Mouse (Mus musculus): ENCODE measurements at regions not wholly inside any gene's neighbourhood (a gene's known extent, or its start where the extent isn't known, plus 50 kb on each side); places are given as distances from the start of the nearest gene placed in this dataset.

DNA sequence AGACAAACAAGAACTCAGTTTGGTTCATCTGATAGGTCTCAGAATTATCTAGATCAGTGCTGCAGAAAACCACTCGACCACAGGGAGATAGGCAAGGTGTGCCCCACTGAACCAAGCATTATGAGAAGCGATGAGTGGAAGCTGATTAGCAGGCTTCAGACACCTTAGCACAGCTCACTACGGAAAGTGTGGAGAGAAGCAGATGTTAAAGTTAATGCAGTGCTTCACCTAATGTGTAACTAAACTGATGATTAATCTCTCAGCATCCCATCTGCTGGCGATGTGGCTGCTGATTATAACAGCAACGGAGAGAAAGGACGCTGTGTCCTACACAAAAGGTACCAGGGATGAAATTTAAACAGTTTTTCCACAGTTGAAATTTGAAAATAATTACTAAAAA lies 1517.8 kb upstream of the Pcdh20 start:
- Histone ChIP-seq H3K9me3 (ENCODE audit: control insufficient read depth, low read length) (no peaks in the 10 kb centered on the region), H3K4me1 (ENCODE audit: control insufficient read depth, insufficient read depth, low read length) (no peaks in the 10 kb centered on the region), H3K4me2 (ENCODE audit: low read length) (no peak overlapping the region), H3K27me3 (ENCODE audit: control insufficient read depth, insufficient read depth, low read length) (no peaks in the 10 kb centered on the region), H3K36me3 (ENCODE audit: control insufficient read depth, insufficient read depth, low read length) (no peaks in the 10 kb centered on the region), H3K9ac (replicated peaks; ENCODE audit: low read length) (no peak overlapping the region), H3K4me3 (replicated peaks; ENCODE audit: low read depth, low read length) (no peak overlapping the region), H3K27ac (replicated peaks; ENCODE audit: low read depth, low read length) (no peak overlapping the region)
- DNase-seq (peak; percentile 11), ATAC-seq (ENCODE audit: low FRiP score, low TSS enrichment) (no peak)
- WGBS, result 42% methylated on average over 6 of the region's 6 CpGs

DNA sequence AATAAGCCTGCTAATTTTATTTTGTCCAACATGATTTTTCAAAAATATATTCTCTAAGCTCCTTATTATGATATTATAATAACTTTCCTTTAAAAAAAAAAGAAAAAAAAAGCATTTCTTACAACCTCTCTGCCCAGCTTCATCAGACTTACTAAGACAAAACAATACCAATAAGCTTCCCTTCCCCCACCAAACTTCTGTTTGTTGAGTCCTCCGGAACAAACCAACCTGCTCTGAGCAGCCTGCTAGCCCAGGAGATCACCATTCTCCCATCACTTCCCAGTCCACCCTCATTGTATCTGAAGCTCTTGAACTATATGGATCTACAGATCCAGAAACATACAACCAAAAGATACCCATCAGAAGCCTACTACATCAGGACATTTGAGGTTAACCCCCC lies 1514.9 kb upstream of the Pcdh20 start:
- Histone ChIP-seq H3K27ac (replicated peaks; ENCODE audit: low read depth, low read length) (no peak overlapping the region), H3K27me3 (ENCODE audit: control insufficient read depth, insufficient read depth, low read length) (no peaks in the 10 kb centered on the region), H3K9me3 (ENCODE audit: control insufficient read depth, low read length) (no peaks in the 10 kb centered on the region), H3K4me3 (replicated peaks; ENCODE audit: low read depth, low read length) (no peak overlapping the region), H3K9ac (replicated peaks; ENCODE audit: low read length) (no peak overlapping the region), H3K4me2 (ENCODE audit: low read length) (no peak overlapping the region), H3K4me1 (ENCODE audit: control insufficient read depth, insufficient read depth, low read length) (no peaks in the 10 kb centered on the region), H3K36me3 (ENCODE audit: control insufficient read depth, insufficient read depth, low read length) (no peaks in the 10 kb centered on the region)
- DNase-seq, result no peak
- WGBS, result 39% methylated on average over 1 of the region's 1 CpGs
- no peak for ATAC-seq (ENCODE audit: low FRiP score, low TSS enrichment)

DNA sequence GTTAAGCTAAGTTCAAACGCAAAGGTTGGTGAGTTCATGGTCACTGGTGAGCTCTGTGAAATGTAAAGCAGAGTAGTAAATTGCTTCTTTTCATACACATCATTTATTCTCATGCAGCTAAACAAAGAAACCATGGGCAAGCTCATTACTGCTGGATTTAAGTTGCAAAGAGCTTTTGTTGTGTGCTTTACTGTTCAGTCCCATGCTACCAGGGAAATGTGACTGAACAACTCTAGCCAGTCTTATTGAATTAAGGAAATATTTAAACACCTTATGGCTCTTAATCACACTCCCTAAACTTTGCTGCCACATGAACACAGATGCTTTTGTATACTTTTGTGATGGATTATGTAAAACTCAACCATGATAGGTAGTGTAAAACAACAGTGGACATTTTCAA lies 1514.4 kb upstream of the Pcdh20 start:
- Histone ChIP-seq H3K4me2 (ENCODE audit: low read length) (no peak overlapping the region), H3K9ac (replicated peaks; ENCODE audit: low read length) (no peak overlapping the region), H3K27me3 (ENCODE audit: control insufficient read depth, insufficient read depth, low read length) (no peaks in the 10 kb centered on the region), H3K4me1 (ENCODE audit: control insufficient read depth, insufficient read depth, low read length) (no peaks in the 10 kb centered on the region), H3K27ac (replicated peaks; ENCODE audit: low read depth, low read length) (no peak overlapping the region), H3K4me3 (replicated peaks; ENCODE audit: low read depth, low read length) (no peak overlapping the region), H3K9me3 (ENCODE audit: control insufficient read depth, low read length) (no peaks in the 10 kb centered on the region), H3K36me3 (ENCODE audit: control insufficient read depth, insufficient read depth, low read length) (no peaks in the 10 kb centered on the region)
- no peak for DNase-seq
- 20% methylated on average over 1 of the region's 1 CpGs for WGBS
- 0 out of 2 replicates have a peak, but pooled peaks have one; percentile 17 for ATAC-seq (ENCODE audit: low FRiP score, low TSS enrichment)

All from midbrain, embryonic 14.5 days (tissue).